Mouse (Mus musculus) liver, adult 2 months (tissue): ENCODE data around the gene Cacna1i.

Experiments
- CTCF ChIP-seq: fragments of 200-500 bp; IDR thresholded peaks from 2 replicates; pipeline ENCODE4 v1.5.1; 2011; ENCODE audit warnings: low read depth, low read length, control low read depth
- POLR2A ChIP-seq: fragments of 200-500 bp; IDR thresholded peaks from 2 replicates; pipeline ENCODE4 v1.6.1; 2011; ENCODE audit warnings: low read length, control low read depth; ENCODE audit not compliant: insufficient read depth; ENCODE audit errors: extremely low read depth

DNA sequence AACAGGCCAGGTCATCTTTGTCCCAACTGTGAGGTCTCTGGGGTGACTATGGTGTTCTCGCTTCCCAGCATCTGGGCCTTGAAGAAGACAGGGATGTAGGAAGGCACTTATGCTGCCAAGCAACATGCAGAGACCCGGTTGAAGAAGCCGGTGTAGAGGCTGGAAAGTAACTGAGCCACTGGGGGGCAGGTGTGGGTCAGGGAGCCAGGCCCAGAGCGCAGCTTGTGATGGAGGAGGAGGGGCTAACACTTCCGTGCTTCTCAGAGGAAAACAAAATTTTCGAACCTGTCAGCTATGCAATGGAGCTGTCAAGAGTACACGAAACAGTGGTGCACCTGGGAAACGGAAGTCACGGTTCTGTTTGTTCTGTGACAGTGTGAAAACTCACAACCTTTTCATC is 9.9 kb upstream of the Cacna1i start:
- TF ChIP-seq POLR2A (no peak), CTCF (no peak)
